Mouse (Mus musculus): ENCODE measurements around the gene Bckdha.

- no peak for TF ChIP-seq CTCF (IDR thresholded peaks at IDR 0.05; ENCODE audit: low read depth, low read length)
- no peak for TF ChIP-seq GATA1 (IDR thresholded peaks at IDR 0.05; ENCODE audit: borderline replicate concordance, low read length)
- no peak for TF ChIP-seq POLR2AphosphoS5 (IDR thresholded peaks at IDR 0.05; ENCODE audit: insufficient replicate concordance, low read depth, low read length)
Measured at GRCm38 (mm10) chr7:25632679-25633078, 26.1 kb downstream of the Bckdha start.

Measured in G1E (cell line).